Mouse (Mus musculus): ENCODE measurements around the gene Tmem131. TPM values are rescaled to one million over a fixed set of nuclear protein-coding genes. Genes with fewer than 3 reads are reported as not detected.

Gene Tmem131
- polyA plus RNA-seq, 1 experiment from 2014 or later, result 9.3 TPM

DNA sequence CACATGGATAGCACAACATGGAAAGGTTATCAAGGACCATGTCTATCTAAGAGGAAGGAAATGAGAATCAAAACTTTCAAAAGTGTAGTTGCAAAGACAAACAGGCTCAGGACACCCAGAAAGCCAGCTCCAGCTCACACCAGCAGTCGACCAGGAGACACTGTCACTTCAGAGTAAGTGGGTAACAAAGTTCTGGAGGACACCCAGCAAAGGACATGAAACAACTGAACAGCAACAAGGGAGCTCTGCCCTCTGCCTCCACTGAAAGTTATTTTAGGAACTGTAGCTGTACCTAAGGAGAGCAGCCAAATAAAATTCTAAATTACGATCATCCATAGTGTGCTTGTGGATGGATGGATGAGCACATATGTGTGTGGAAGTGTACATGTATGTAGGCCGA lies 56.3 kb downstream of the Tmem131 start:
- H3K9ac ChIP-seq (ENCODE audit: low read depth, low read length), result no peak overlapping the region
- H3K27me3 ChIP-seq (replicated peaks; ENCODE audit: control insufficient read depth, insufficient read depth, low read length), result no peaks in the 10 kb centered on the region
- ATAC-seq, result no peak
- no peak overlapping the region for H3K4me3 ChIP-seq (ENCODE audit: low read length)
- no peak overlapping the region for H3K27ac ChIP-seq (ENCODE audit: low read length)
- H3K4me2 ChIP-seq (ENCODE audit: low read depth, low read length), result no peak overlapping the region
- no peaks in the 10 kb centered on the region for H3K9me3 ChIP-seq (ENCODE audit: control insufficient read depth, low read length)
- 0 out of 2 replicates have a peak, but pooled peaks cover 3% of the 10 kb centered on the region for H3K36me3 ChIP-seq (ENCODE audit: control insufficient read depth, insufficient read depth, low read length)
- WGBS, result 89% methylated on average over 3 of the region's 3 CpGs
- peaks cover 33% of the 10 kb centered on the region for H3K4me1 ChIP-seq (ENCODE audit: control insufficient read depth, insufficient read depth, low read length)

DNA sequence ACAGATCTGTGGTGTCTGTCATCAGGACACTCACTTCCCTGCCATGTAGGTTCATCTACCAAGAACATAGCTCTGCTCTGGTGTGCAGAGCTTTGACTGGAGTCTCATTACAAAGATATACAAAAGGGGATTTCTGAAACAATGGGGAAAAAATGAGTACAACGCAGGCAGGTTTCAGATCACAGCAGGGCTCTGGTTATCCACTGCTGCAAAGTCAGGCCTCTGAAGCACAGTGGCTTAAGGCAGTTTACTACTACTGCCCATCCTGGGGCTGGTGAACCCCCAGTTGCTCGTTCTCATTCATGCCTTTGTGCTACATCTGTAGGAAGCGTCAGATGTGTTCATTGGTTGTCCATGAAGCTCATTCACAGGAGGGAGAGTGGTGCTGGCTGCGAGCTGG lies 57.0 kb downstream of the Tmem131 start:
- 0 out of 2 replicates have a peak, but pooled peaks cover 3% of the 10 kb centered on the region for H3K36me3 ChIP-seq (ENCODE audit: control insufficient read depth, insufficient read depth, low read length)
- H3K9ac ChIP-seq (ENCODE audit: low read depth, low read length), result no peak overlapping the region
- no peaks in the 10 kb centered on the region for H3K27me3 ChIP-seq (replicated peaks; ENCODE audit: control insufficient read depth, insufficient read depth, low read length)
- H3K4me2 ChIP-seq (ENCODE audit: low read depth, low read length), result no peak overlapping the region
- no peak overlapping the region for H3K27ac ChIP-seq (ENCODE audit: low read length)
- H3K4me3 ChIP-seq (ENCODE audit: low read length), result no peak overlapping the region
- WGBS, result 89% methylated on average over 4 of the region's 4 CpGs
- no peaks in the 10 kb centered on the region for H3K9me3 ChIP-seq (ENCODE audit: control insufficient read depth, low read length)
- H3K4me1 ChIP-seq (ENCODE audit: control insufficient read depth, insufficient read depth, low read length), result peaks cover 33% of the 10 kb centered on the region
- ATAC-seq, result no peak

DNA sequence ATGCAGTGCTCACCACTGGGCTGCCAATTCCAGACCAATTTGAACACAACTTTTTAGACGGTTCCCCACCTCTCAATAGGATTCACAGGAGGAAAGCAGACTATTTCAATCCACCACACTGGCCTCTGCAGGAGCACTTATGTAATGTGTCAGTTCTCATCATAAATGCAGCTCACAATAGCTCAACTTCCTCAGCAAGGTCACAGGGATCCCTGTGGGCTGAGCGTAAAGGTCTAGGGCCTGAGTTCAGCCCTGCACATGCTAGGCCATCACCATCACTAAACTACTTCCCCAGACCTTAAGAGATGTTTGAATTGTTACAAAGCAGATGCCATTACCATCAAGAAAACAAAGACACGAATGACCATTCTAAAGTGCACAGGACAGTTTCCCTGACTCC lies 58.9 kb downstream of the Tmem131 start:
- Histone ChIP-seq H3K9ac (ENCODE audit: low read depth, low read length) (no peak overlapping the region), H3K27me3 (replicated peaks; ENCODE audit: control insufficient read depth, insufficient read depth, low read length) (no peaks in the 10 kb centered on the region), H3K4me1 (ENCODE audit: control insufficient read depth, insufficient read depth, low read length) (peaks cover 27% of the 10 kb centered on the region), H3K4me3 (ENCODE audit: low read length) (no peak overlapping the region), H3K36me3 (ENCODE audit: control insufficient read depth, insufficient read depth, low read length) (0 out of 2 replicates have a peak, but pooled peaks cover 3% of the 10 kb centered on the region), H3K27ac (ENCODE audit: low read length) (no peak overlapping the region), H3K9me3 (ENCODE audit: control insufficient read depth, low read length) (no peaks in the 10 kb centered on the region), H3K4me2 (ENCODE audit: low read depth, low read length) (no peak overlapping the region)
- no peak for ATAC-seq
- 69% methylated on average over 3 of the region's 3 CpGs for WGBS

DNA sequence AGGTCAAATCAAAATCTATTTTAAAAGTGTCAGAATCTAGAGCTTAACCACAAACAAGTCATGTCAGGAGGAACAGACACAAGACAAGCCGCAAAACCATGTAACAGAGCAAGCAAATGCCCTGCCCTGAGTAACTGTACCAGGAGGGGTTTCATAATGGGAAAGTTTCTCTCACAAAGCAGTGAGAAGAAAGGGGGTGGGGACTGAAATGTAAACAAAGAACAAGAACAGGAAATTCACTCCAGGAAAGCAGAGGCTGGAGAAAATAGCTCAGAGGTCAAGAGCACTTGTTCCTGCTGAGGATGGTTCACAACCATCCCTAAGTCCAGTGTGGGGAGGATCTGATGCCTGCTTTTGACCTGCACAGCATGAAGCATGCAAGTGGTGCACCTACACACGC lies 59.7 kb downstream of the Tmem131 start:
- ATAC-seq, result no peak
- H3K9me3 ChIP-seq (ENCODE audit: control insufficient read depth, low read length), result no peaks in the 10 kb centered on the region

DNA sequence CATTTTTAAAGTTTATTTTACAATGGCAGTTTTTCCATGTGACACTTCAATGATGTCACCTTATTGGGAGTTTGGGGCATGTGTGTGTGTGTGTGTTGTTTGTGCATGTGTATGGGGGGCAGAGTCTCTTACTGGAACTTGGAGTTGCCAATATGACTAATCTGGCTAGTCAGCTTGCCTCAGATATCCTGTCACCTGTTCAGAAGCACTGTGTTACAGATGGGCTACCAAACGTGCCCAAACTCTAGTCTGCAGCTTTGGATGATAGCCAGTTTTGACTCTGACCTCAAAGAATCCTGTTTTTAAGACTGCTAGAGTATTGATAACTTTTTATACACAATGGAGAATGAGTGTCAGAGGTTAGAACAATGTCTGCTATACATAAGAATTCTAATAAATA lies 64.3 kb downstream of the Tmem131 start:
- 49% methylated on average over 1 of the region's 1 CpGs for WGBS
- no peaks in the 10 kb centered on the region for H3K9me3 ChIP-seq (ENCODE audit: control insufficient read depth, low read length)
- H3K4me3 ChIP-seq (ENCODE audit: low read length), result no peak overlapping the region
- peaks cover 7% of the 10 kb centered on the region for H3K4me1 ChIP-seq (ENCODE audit: control insufficient read depth, insufficient read depth, low read length)
- no peaks in the 10 kb centered on the region for H3K27me3 ChIP-seq (replicated peaks; ENCODE audit: control insufficient read depth, insufficient read depth, low read length)
- ATAC-seq, result no peak
- H3K27ac ChIP-seq (ENCODE audit: low read length), result no peak overlapping the region
- H3K9ac ChIP-seq (ENCODE audit: low read depth, low read length), result no peak overlapping the region
- no peak overlapping the region for H3K4me2 ChIP-seq (ENCODE audit: low read depth, low read length)
- no peaks in the 10 kb centered on the region for H3K36me3 ChIP-seq (ENCODE audit: control insufficient read depth, insufficient read depth, low read length)

More for the DNA sequence above, 59.7 kb downstream of the Tmem131 start:
- Histone ChIP-seq H3K4me3 (ENCODE audit: low read length) (no peak overlapping the region), H3K36me3 (ENCODE audit: control insufficient read depth, insufficient read depth, low read length) (0 out of 2 replicates have a peak, but pooled peaks cover 3% of the 10 kb centered on the region), H3K4me2 (ENCODE audit: low read depth, low read length) (peak overlapping the region; percentile 4; the same call in 1 of the 2 replicates), H3K27me3 (replicated peaks; ENCODE audit: control insufficient read depth, insufficient read depth, low read length) (no peaks in the 10 kb centered on the region), H3K9ac (ENCODE audit: low read depth, low read length) (no peak overlapping the region), H3K4me1 (ENCODE audit: control insufficient read depth, insufficient read depth, low read length) (peaks cover 21% of the 10 kb centered on the region), H3K27ac (ENCODE audit: low read length) (no peak overlapping the region)
- 52% methylated on average over 2 of the region's 2 CpGs for WGBS

DNA sequence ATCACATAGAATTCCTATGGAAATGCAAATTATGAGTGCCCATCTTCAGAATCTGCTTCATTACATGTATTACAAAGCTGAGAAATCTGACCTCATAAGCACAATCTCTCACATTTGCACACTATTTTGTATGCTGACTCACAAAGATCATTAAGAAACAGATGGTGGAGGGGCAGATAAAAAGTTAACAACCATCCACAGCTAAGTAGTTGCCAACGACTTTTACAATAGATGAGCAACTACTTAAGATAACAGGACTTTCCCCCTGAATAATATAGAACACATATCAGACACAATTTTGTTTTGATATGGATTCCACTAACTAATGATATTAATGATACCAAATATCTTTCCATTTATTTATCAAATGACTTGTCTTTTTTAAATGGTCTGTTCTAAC lies 66.3 kb downstream of the Tmem131 start:
- 66% methylated on average over 1 of the region's 1 CpGs for WGBS
- ATAC-seq, result no peak
- no peaks in the 10 kb centered on the region for H3K4me1 ChIP-seq (ENCODE audit: control insufficient read depth, insufficient read depth, low read length)
- no peaks in the 10 kb centered on the region for H3K27me3 ChIP-seq (replicated peaks; ENCODE audit: control insufficient read depth, insufficient read depth, low read length)
- H3K9me3 ChIP-seq (ENCODE audit: control insufficient read depth, low read length), result no peaks in the 10 kb centered on the region
- no peak overlapping the region for H3K4me3 ChIP-seq (ENCODE audit: low read length)
- no peaks in the 10 kb centered on the region for H3K36me3 ChIP-seq (ENCODE audit: control insufficient read depth, insufficient read depth, low read length)
- no peak overlapping the region for H3K27ac ChIP-seq (ENCODE audit: low read length)
- H3K4me2 ChIP-seq (ENCODE audit: low read depth, low read length), result no peak overlapping the region
- no peak overlapping the region for H3K9ac ChIP-seq (ENCODE audit: low read depth, low read length)

DNA sequence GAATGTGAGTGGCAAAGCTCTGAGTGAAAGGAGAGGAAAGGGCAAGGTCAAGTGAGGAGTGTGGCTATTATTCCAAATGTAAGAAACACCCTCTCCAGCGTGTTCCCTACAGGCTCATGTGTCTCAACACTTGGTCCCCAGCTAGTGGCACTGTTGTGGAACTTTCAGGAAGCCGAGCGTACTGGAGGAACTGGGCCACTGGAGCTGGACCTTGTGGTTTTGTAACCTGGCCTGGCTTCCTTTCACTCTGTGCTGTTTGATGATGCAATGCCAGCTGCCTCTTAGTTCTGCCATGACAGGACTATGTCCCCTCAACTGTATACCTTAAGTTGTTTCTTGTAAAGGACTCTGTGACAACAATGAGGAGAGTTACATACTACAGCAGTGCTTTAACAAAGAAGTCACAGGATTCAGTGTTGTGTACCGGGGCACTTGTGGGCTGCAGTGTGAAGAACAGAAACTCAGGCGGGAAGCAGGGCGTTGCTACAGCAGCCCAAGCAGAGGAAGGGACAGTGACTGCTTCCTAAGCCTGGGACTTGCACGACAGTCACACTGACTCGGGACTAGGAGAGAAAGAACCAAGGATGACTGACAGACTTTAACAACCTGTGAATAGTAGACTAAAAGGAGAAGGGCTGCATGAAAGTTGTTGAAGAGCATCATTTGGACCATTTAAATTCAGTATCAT lies 68.4 kb downstream of the Tmem131 start:
- no peak overlapping the region for H3K4me3 ChIP-seq (ENCODE audit: low read length)
- H3K27me3 ChIP-seq (replicated peaks; ENCODE audit: control insufficient read depth, insufficient read depth, low read length), result no peaks in the 10 kb centered on the region
- H3K4me2 ChIP-seq (ENCODE audit: low read depth, low read length), result no peak overlapping the region
- no peaks in the 10 kb centered on the region for H3K36me3 ChIP-seq (ENCODE audit: control insufficient read depth, insufficient read depth, low read length)
- H3K9ac ChIP-seq (ENCODE audit: low read depth, low read length), result no peak overlapping the region
- ATAC-seq, result no peak
- no peaks in the 10 kb centered on the region for H3K9me3 ChIP-seq (ENCODE audit: control insufficient read depth, low read length)
- 80% methylated on average over 8 of the region's 8 CpGs for WGBS
- H3K27ac ChIP-seq (ENCODE audit: low read length), result no peak overlapping the region
- H3K4me1 ChIP-seq (ENCODE audit: control insufficient read depth, insufficient read depth, low read length), result peaks cover 8% of the 10 kb centered on the region; the same call in 1 of the 2 replicates

DNA sequence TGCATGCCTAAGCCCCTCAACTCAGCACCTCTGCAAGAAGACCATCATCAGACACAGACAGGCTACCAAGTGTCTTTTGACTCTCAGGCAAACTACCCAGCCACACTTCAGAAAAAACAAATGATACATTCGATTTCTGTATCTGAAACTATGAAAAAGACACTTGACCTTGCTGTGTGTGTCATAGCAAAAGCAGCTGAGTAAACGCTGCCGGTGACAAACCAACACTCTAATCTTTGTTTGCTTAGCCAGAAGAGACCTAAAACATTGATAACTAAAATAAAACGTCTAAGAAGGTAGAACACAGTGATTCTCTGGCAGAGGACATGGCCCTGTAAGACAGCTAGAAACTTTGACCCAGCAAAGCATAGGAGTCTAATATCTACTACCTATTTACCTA lies 72.2 kb downstream of the Tmem131 start:
- WGBS, result 51% methylated on average over 4 of the region's 4 CpGs

DNA sequence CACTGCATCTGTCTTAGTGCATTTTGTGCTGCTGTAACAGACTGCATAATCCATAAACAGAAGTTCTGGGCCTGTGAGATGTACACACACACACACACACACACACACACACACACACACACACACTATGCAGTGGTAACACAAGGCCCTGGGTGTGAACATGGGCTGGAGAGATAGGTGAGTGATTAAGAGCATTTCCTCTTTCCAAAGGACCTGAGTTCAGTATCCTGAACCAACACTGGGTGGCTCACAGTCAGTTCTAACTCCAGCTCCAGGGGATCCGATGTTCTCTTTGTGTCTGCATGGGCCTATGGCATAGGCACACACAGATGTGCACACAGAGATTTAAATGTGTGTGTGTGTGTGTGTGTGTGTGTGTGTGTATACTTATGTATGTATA lies 72.9 kb downstream of the Tmem131 start:
- no peak overlapping the region for H3K4me3 ChIP-seq (ENCODE audit: low read length)
- no peak overlapping the region for H3K27ac ChIP-seq (ENCODE audit: low read length)
- WGBS, result 58% methylated on average over 1 of the region's 1 CpGs
- no peak overlapping the region for H3K4me2 ChIP-seq (ENCODE audit: low read depth, low read length)
- peaks cover 8% of the 10 kb centered on the region; the same call in 1 of the 2 replicates for H3K4me1 ChIP-seq (ENCODE audit: control insufficient read depth, insufficient read depth, low read length)
- no peaks in the 10 kb centered on the region for H3K36me3 ChIP-seq (ENCODE audit: control insufficient read depth, insufficient read depth, low read length)
- peak; percentile 52; the same call in 1 of the 2 replicates for ATAC-seq
- H3K27me3 ChIP-seq (replicated peaks; ENCODE audit: control insufficient read depth, insufficient read depth, low read length), result no peaks in the 10 kb centered on the region
- no peaks in the 10 kb centered on the region for H3K9me3 ChIP-seq (ENCODE audit: control insufficient read depth, low read length)
- H3K9ac ChIP-seq (ENCODE audit: low read depth, low read length), result no peak overlapping the region

More for the DNA sequence above, 72.2 kb downstream of the Tmem131 start:
- H3K36me3 ChIP-seq (ENCODE audit: control insufficient read depth, insufficient read depth, low read length), result no peaks in the 10 kb centered on the region
- H3K27me3 ChIP-seq (replicated peaks; ENCODE audit: control insufficient read depth, insufficient read depth, low read length), result no peaks in the 10 kb centered on the region
- H3K4me2 ChIP-seq (ENCODE audit: low read depth, low read length), result no peak overlapping the region
- no peak overlapping the region for H3K4me3 ChIP-seq (ENCODE audit: low read length)
- no peak overlapping the region for H3K9ac ChIP-seq (ENCODE audit: low read depth, low read length)
- no peaks in the 10 kb centered on the region for H3K9me3 ChIP-seq (ENCODE audit: control insufficient read depth, low read length)
- peak overlapping the region; percentile 45 for H3K27ac ChIP-seq (ENCODE audit: low read length)
- peak; percentile 58; the same call in 1 of the 2 replicates for ATAC-seq
- peaks cover 8% of the 10 kb centered on the region; the same call in 1 of the 2 replicates for H3K4me1 ChIP-seq (ENCODE audit: control insufficient read depth, insufficient read depth, low read length)

Data from intestine, embryonic 16.5 days (tissue).